Mouse (Mus musculus) bone marrow, adult 2 months (tissue): ENCODE measurements around the gene Atp5d. TPM values are rescaled to one million over a fixed set of nuclear protein-coding genes. Genes with fewer than 3 reads are reported as not detected.

Experiments
- H3K27ac ChIP-seq: fragments of 200-500 bp; 2 replicates; pipeline ENCODE4 v1.5.1; 2012; ENCODE audit warnings: low read depth, mild to moderate bottlenecking, control low read depth, inconsistent platforms, low read length; ENCODE audit not compliant: control insufficient read depth, poor library complexity, insufficient read depth
- H3K4me1 ChIP-seq: fragments of 200-500 bp; 2 replicates; pipeline ENCODE4 v1.6.1; 2011; ENCODE audit warnings: low read length; ENCODE audit not compliant: control insufficient read depth, insufficient read depth
- H3K4me3 ChIP-seq: fragments of 200-500 bp; replicated peaks from 2 replicates; pipeline ENCODE3; 2011; ENCODE audit warnings: mild to moderate bottlenecking, low read depth, low read length, control low read depth; ENCODE audit not compliant: control insufficient read depth
- CTCF ChIP-seq: fragments of 200-500 bp; IDR thresholded peaks from 2 replicates; pipeline ENCODE4 v1.5.1; 2011; ENCODE audit warnings: low read length, control low read depth; ENCODE audit not compliant: control insufficient read depth, insufficient read depth
- POLR2A ChIP-seq: fragments of 200-500 bp; IDR thresholded peaks from 2 replicates; pipeline ENCODE4 v1.6.1; 2011; ENCODE audit warnings: low read depth, mild to moderate bottlenecking, control low read depth, low read length, borderline replicate concordance; ENCODE audit not compliant: control insufficient read depth
- WGBS: fragments of 180-500 bp; shearing (Covaris S2); methylation state at CpG from one replicate; pipeline ENCODE4 v1.1.7; 2018; 5-methylcytosine and 5-hydroxymethylcytosine counted together
- polyA plus RNA-seq: library from polyadenylated mRNA; stranded (reverse); fragments of >200 nt; gene quantifications from 2 replicates; pipeline ENCODE4 v1.2.4, GENCODE M21; 2011; ENCODE audit warnings: low replicate concordance; ENCODE audit not compliant: missing spikeins, insufficient read depth, insufficient read length

Gene Atp5d
- polyA plus RNA-seq, 1 experiment = 178 TPM

GRCm38 (mm10) chr10:80098630-80099029 is 39.8 kb upstream of the Atp5d start:
- peak overlapping the region; percentile 27; the same call in 1 of the 2 replicates for H3K27ac ChIP-seq
- H3K4me3 ChIP-seq = peak overlapping the region; percentile 30
- WGBS = 42% methylated on average over 5 of the region's 5 CpGs
- H3K4me1 ChIP-seq = peaks cover 14% of the 10 kb centered on the region
- TF ChIP-seq CTCF = no peak
- TF ChIP-seq POLR2A = no peak

GRCm38 (mm10) chr10:80100982-80101381 is 37.5 kb upstream of the Atp5d start:
- 72% methylated on average over 11 of the region's 11 CpGs for WGBS
- no peak for TF ChIP-seq CTCF
- TF ChIP-seq POLR2A = no peak
- Histone ChIP-seq H3K4me3 (peak overlapping the region; percentile 97), H3K4me1 (peaks cover 14% of the 10 kb centered on the region), H3K27ac (peak overlapping the region; percentile 17; the same call in 1 of the 2 replicates)

GRCm38 (mm10) chr10:80102216-80102915 is 36.1 kb upstream of the Atp5d start:
- H3K4me3 ChIP-seq = peak overlapping the region; percentile 97
- WGBS = 1% methylated on average over 59 of the region's 59 CpGs
- H3K4me1 ChIP-seq = peaks cover 13% of the 10 kb centered on the region
- no peak; the same call in 1 of the 2 replicates for TF ChIP-seq CTCF
- peak; percentile 94; the same call in 1 of the 2 replicates for TF ChIP-seq POLR2A
- peak overlapping the region; percentile 96 for H3K27ac ChIP-seq

- WGBS = 57% methylated on average over 2 of the region's 2 CpGs
- peak overlapping the region; percentile 6; the same call in 1 of the 2 replicates for H3K27ac ChIP-seq
- TF ChIP-seq POLR2A (no peak), CTCF (no peak)
- peaks cover 13% of the 10 kb centered on the region for H3K4me1 ChIP-seq
- H3K4me3 ChIP-seq = no peak overlapping the region
Observed at GRCm38 (mm10) chr10:80103032-80103431, 35.4 kb upstream of the Atp5d start.

GRCm38 (mm10) chr10:80104181-80104580 is 34.3 kb upstream of the Atp5d start:
- 90% methylated on average over 3 of the region's 3 CpGs for WGBS
- Histone ChIP-seq H3K4me3 (no peak overlapping the region), H3K4me1 (peaks cover 11% of the 10 kb centered on the region), H3K27ac (no peak overlapping the region)
- TF ChIP-seq CTCF = no peak
- no peak for TF ChIP-seq POLR2A

- peak within 1 kb of the TSS; percentile 27 for H3K27ac ChIP-seq
Observed at GRCm38 (mm10) chr10:80105460-80105859, 33.0 kb upstream of the Atp5d start, which contains the start of gene Sbno2. Sbno2 (minus strand) TSS chr10:80105571.

GRCm38 (mm10) chr10:80105926-80106325 is 32.5 kb upstream of the Atp5d start:
- WGBS = 53% methylated on average over 5 of the region's 5 CpGs
- Histone ChIP-seq H3K4me3 (no peak overlapping the region), H3K4me1 (peaks cover 6% of the 10 kb centered on the region)

More at GRCm38 (mm10) chr10:80105460-80105859, 33.0 kb upstream of the Atp5d start, which contains the start of gene Sbno2:
- Histone ChIP-seq H3K4me3 (peak within 1 kb of the TSS; percentile 44), H3K4me1 (peaks cover 6% of the 10 kb centered on the region)
- 22% methylated on average over 5 of the region's 5 CpGs for WGBS
- TF ChIP-seq CTCF (no peak), POLR2A (no peak)

GRCm38 (mm10) chr10:80107678-80108077 is 30.8 kb upstream of the Atp5d start:
- Histone ChIP-seq H3K27ac (no peak overlapping the region), H3K4me3 (no peak overlapping the region), H3K4me1 (peaks cover 3% of the 10 kb centered on the region)
- 86% methylated on average over 6 of the region's 6 CpGs for WGBS
- TF ChIP-seq POLR2A (no peak), CTCF (no peak)

More at GRCm38 (mm10) chr10:80105926-80106325, 32.5 kb upstream of the Atp5d start:
- H3K27ac ChIP-seq = peak overlapping the region; percentile 27
- TF ChIP-seq CTCF (no peak), POLR2A (no peak)

GRCm38 (mm10) chr10:80114341-80115284 is 23.8 kb upstream of the Atp5d start:
- peak; percentile 96 for TF ChIP-seq CTCF
- TF ChIP-seq POLR2A = no peak
- peak overlapping the region; percentile 95 for H3K27ac ChIP-seq
- H3K4me3 ChIP-seq = peak overlapping the region; percentile 77
- peaks cover 1% of the 10 kb centered on the region; the same call in 1 of the 2 replicates for H3K4me1 ChIP-seq
- WGBS = 3% methylated on average over 27 of the region's 27 CpGs
